Mouse (Mus musculus): Measurements from ENCODE around the gene Nudt4.
A peak's percentile ranks its signal among the peaks of the same experiment; 100 is the strongest.

Nudt4 gene

GRCm38 (mm10) chr10:95563851-95564845, at the start of gene Nudt4:
Nudt4 (minus strand) TSS chr10:95564146.
- peak; percentile 80 to 93 for DNase-seq

- no peak for DNase-seq
Measured at GRCm38 (mm10) chr10:95611331-95611721, 47.4 kb upstream of the Nudt4 start.

- DNase-seq: no peak
Measured at GRCm38 (mm10) chr10:95610666-95611330, 46.9 kb upstream of the Nudt4 start.

GRCm38 (mm10) chr10:95604979-95605613, 41.1 kb upstream of the Nudt4 start:
- DNase-seq: no peak

GRCm38 (mm10) chr10:95600527-95600926, 36.6 kb upstream of the Nudt4 start:
- DNase-seq: no peak

- DNase-seq: no peak
Measured at GRCm38 (mm10) chr10:95599740-95600139, 35.8 kb upstream of the Nudt4 start.

- DNase-seq: no peak
Measured at GRCm38 (mm10) chr10:95598056-95598587, 34.2 kb upstream of the Nudt4 start.

- no peak for DNase-seq
Measured at GRCm38 (mm10) chr10:95595852-95596639, 32.1 kb upstream of the Nudt4 start.

- DNase-seq: no peak
Measured at GRCm38 (mm10) chr10:95594414-95594813, 30.5 kb upstream of the Nudt4 start.

- DNase-seq: no peak
Measured at GRCm38 (mm10) chr10:95591257-95591656, 27.3 kb upstream of the Nudt4 start.

- no peak for DNase-seq
Measured at GRCm38 (mm10) chr10:95590196-95590595, 26.2 kb upstream of the Nudt4 start.

GRCm38 (mm10) chr10:95589196-95589595, 25.2 kb upstream of the Nudt4 start:
- DNase-seq: no peak

GRCm38 (mm10) chr10:95587509-95588220, 23.7 kb upstream of the Nudt4 start:
- DNase-seq: no peak

- DNase-seq: no peak
Measured at GRCm38 (mm10) chr10:95585554-95585953, 21.6 kb upstream of the Nudt4 start.

GRCm38 (mm10) chr10:95577567-95577950, 13.6 kb upstream of the Nudt4 start:
- DNase-seq: no peak

GRCm38 (mm10) chr10:95576876-95577566, 13.1 kb upstream of the Nudt4 start:
- no peak for DNase-seq

GRCm38 (mm10) chr10:95575839-95576380, 12.0 kb upstream of the Nudt4 start:
- no peak for DNase-seq

- no peak for DNase-seq
Measured at GRCm38 (mm10) chr10:95574994-95575393, 11.0 kb upstream of the Nudt4 start.

- no peak for DNase-seq
Measured at GRCm38 (mm10) chr10:95569441-95569840, 5.5 kb upstream of the Nudt4 start.

GRCm38 (mm10) chr10:95568016-95568415, 4.1 kb upstream of the Nudt4 start:
- DNase-seq: no peak

- no peak for DNase-seq
Measured at GRCm38 (mm10) chr10:95567550-95567949, 3.6 kb upstream of the Nudt4 start.
